Mouse (Mus musculus) frontal cortex, postnatal 14 days (tissue): ENCODE measurements around the gene Nat8f3.
A peak's percentile ranks its signal among the peaks of the same experiment; 100 is the strongest.
"Not testable (repeated sequence)": the region's sequence is repeated elsewhere in the genome, so short reads cannot be mapped to it uniquely, and the experiment has no call there.

Experiments used
- DNase-seq, 2 experiments: peaks; one replicate each; pipeline ENCODE4 v3.0.0; 2022; ENCODE audit warnings: low spot score in 2 of 2

The Nat8f3 gene

DNA sequence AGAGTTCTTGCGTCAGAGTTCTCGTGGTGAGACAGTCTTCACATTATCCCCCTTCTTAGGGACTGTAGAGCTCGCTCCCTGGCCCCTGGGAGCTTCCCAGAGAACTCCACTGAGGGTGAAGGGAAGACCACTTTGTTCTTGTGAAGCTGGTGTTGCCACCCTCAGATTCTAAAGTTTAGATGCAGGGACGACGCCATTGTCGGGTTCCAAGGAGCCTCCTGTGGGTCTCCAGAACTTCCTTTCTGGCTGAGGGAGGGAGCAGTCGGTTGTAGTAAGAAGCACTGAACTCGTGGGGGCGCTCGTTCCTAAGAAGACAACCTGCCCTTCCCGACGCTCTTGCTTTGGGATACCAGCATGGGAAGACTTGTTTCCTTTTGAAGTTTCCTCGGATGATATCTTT lies at the start of gene Nat8f3:
TSS of gene Nat8f3 (minus strand) at position 223 of the 400 bp plus-strand sequence.
- peak in 1 of 2 experiments; percentile 7 for DNase-seq

DNA sequence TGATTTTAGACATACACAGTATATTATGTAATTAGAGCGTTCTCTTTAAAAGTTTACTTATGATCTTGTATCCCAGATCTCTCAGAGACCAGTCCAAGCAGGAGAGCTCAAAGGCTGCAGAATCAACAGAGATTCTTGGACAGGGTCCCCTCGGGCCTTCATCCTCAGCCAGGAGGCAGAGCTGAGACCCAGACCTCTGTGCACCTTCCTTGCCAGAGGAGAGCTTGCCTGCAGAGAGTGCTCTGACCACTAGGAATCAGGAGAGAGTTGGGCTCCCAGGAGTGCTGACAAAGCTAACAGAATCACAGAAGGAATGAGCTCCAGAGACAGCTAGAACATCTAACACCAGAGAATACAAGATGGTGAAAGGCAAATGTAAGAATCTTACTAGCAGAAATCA lies 47.8 kb upstream of the Nat8f3 start:
- DNase-seq, result no peak

- not testable (repeated sequence) for DNase-seq
Measured at GRCm38 (mm10) chr6:85810942-85811537, 45.5 kb upstream of the Nat8f3 start.

DNA sequence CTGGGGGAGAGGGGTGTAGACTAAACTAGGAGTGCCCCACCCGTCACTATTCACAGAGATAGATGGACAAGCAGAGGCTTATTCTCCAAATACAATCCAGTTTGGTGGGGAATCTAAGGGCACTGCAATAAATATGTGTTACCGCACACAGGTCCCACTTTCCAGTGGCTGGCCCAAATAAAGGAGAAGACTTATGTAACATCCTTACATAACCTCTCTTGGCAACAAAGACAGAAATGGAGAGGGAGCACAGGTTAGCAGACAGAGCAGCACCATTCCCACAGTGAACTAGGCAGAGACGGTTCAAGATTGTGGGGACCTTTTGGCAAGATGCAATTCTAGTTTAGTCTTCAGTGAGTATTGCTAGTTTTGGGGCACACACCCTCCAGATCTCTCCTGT lies 45.0 kb upstream of the Nat8f3 start:
- DNase-seq, result not testable (repeated sequence)

- DNase-seq, result not testable (repeated sequence)
Measured at GRCm38 (mm10) chr6:85809784-85810183, 44.2 kb upstream of the Nat8f3 start.

DNA sequence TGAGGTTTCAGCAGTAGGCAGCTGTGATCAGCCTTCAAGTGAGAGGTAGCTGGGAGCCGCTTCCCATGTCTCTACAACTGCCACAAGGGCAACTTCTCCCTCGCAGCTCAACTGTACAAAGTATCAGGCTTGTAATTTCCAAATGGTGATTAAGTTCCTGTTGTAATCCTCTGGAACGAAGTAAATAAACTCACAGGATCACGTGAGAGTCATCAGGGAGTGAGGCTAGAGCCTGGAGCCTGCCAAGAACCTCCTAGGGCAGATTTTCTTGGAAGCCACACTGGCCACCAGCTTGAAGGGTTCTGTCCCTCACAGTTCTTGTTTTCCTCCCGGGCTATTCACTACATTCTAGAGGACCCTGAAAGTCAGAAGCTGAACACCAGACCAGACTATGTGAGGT lies 37.6 kb upstream of the Nat8f3 start:
- not testable (repeated sequence) for DNase-seq

DNA sequence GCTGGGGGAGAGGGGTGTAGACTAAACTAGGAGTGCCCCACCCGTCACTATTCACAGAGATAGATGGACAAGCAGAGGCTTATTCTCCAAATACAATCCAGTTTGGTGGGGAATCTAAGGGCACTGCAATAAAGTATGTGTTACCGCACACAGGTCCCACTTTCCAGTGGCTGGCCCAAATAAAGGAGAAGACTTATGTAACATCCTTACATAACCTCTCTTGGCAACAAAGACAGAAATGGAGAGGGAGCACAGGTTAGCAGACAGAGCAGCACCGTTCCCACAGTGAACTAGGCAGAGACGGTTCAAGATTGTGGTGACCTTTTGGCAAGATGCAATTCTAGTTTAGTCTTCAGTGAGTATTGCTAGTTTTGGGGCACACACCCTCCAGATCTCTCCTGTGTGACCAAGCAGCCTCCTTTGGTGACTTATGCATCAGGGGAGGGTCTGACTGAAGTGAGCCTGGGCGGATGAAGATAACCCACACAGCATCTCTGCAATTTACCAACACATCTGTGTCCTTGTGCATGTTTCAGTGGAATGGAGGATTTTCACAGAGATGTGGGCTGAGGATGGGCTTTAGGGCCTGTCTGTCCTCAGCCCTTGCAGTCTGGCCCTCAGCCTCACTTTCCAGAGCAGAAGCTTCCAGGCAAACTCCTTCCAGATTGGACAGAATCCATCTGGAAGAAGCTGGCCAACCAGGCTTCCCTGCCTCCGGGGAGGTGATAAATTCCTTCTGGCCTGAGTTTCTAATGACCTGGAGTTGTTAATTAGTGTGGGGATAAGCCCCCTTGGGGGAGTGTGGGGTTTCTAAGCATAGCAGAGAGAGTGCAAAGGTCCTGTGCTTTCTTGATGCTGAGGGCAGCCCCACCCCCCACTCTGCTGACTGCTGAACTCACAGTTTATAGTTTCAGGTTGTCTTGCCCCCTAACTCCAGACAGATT lies 2.2 kb downstream of the Nat8f3 start:
- not testable (repeated sequence) for DNase-seq

DNA sequence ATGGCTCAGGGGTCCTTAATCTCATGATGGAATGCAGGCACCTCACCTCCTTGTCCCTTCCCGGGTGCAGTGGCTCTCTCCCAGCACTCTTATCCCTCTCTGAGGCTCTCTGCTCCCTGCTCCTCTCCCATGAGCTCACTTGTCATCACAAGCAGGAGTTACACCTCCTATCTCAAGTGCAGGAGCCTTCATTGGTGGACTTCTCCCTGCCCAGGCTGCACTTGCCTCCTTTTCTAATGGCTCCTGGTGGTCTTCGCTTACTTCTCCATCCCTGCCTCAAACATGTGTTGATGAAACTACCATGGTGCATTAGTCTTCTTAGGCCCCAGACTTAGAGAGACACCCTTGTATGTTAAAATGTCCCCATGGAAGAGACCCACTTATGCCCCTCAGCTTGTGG lies 2.9 kb downstream of the Nat8f3 start:
- DNase-seq, result not testable (repeated sequence)

GRCm38 (mm10) chr6:85755705-85756249 lies 9.8 kb downstream of the Nat8f3 start:
- DNase-seq, result not testable (repeated sequence)

DNA sequence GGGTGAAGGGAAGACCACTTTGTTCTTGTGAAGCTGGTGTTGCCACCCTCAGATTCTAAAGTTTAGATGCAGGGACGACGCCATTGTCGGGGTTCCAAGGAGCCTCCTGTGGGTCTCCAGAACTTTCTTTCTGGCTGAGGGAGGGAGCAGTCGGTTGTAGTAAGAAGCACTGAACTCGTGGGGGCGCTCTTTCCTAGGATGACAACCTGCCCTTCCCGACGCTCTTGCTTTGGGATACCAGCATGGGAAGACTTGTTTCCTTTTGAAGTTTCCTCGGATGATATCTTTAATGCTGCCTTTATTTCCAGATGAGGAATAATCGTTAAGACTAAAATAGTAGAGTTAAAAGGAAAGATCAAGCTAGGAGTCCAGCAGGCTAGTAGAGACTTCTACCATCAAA lies 52.4 kb downstream of the Nat8f3 start, which contains the start of gene Nat8f7:
TSS of gene Nat8f7 (minus strand) at position 101 of the 400 bp plus-strand sequence.
- not testable (repeated sequence) for DNase-seq

GRCm38 (mm10) chr6:85709607-85710006 lies 55.9 kb downstream of the Nat8f3 start:
- not testable (repeated sequence) for DNase-seq

DNA sequence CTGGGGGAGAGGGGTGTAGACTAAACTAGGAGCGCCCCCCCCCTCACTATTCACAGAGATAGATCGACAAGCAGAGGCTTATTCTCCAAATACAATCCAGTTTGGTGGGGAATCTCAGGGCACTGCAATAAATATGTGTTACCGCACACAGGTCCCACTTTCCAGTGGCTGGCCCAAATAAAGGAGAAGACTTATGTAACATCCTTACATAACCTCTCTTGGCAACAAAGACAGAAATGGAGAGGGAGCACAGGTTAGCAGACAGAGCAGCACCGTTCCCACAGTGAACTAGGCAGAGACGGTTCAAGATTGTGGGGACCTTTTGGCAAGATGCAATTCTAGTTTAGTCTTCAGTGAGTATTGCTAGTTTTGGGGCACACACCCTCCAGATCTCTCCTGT lies 56.3 kb downstream of the Nat8f3 start:
- DNase-seq, result not testable (repeated sequence)

DNA sequence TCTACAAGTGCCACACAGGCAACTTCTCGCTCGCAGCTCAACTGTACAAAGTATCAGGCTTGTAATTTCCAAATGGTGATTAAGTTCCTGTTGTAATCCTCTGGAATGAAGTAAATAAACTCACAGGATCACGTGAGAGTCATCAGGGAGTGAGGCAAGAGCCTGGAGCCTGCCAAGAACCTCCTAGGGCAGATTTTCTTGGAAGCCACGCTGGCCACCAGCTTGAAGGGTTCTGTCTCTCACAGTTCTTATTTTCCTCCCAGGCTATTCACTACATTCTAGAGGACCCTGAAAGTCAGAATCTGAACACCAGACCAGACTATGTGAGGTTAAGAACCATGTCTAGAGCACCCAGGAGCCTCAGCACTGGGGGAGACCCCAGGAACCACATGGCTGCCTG lies 63.6 kb downstream of the Nat8f3 start:
- DNase-seq, result not testable (repeated sequence)
